Mouse (Mus musculus): ENCODE data around the gene Fcgr1. TPM values are rescaled to one million over a fixed set of nuclear protein-coding genes. Genes with fewer than 3 reads are reported as not detected.
"Not testable (repeated sequence)": the region's sequence is repeated elsewhere in the genome, so short reads cannot be mapped to it uniquely, and the experiment has no call there.

The Fcgr1 gene
- polyA plus RNA-seq, 1 experiment from 2014 or later = 2.3 TPM

GRCm38 (mm10) chr3:96247356-96248140 lies 46.2 kb downstream of the Fcgr1 start:
- Histone ChIP-seq H3K9ac (ENCODE audit: low read length) (peak overlapping the region; percentile 68), H3K4me2 (ENCODE audit: low read depth, low read length) (peak overlapping the region; percentile 46), H3K4me3 (ENCODE audit: low read length) (peak overlapping the region; percentile 53), H3K9me3 (ENCODE audit: control insufficient read depth, low read length) (no peaks in the 10 kb centered on the region), H3K27me3 (ENCODE audit: control insufficient read depth, insufficient read depth, low read depth, low read length) (no peaks in the 10 kb centered on the region; the same call in 1 of the 2 replicates), H3K36me3 (ENCODE audit: control insufficient read depth, insufficient read depth, low read length) (no peaks in the 10 kb centered on the region), H3K27ac (ENCODE audit: low read length) (peak overlapping the region; percentile 29; the same call in 1 of the 2 replicates), H3K4me1 (replicated peaks; ENCODE audit: control insufficient read depth, insufficient read depth, low read length) (peaks cover 19% of the 10 kb centered on the region)
- 3% methylated on average over 11 of the region's 11 CpGs for WGBS
- ATAC-seq (ENCODE audit: low read depth) = no peak

- Histone ChIP-seq H3K9ac (ENCODE audit: low read length) (peak within 1 kb of the TSS; percentile 68), H3K4me1 (replicated peaks; ENCODE audit: control insufficient read depth, insufficient read depth, low read length) (peaks cover 19% of the 10 kb centered on the region), H3K4me2 (ENCODE audit: low read depth, low read length) (peak within 1 kb of the TSS; percentile 46), H3K27ac (ENCODE audit: low read length) (peak within 1 kb of the TSS; percentile 68; the same call in 1 of the 2 replicates), H3K4me3 (ENCODE audit: low read length) (peak within 1 kb of the TSS; percentile 53)
- not testable (repeated sequence) for H3K36me3 ChIP-seq (ENCODE audit: control insufficient read depth, insufficient read depth, low read length); H3K27me3 ChIP-seq (ENCODE audit: control insufficient read depth, insufficient read depth, low read depth, low read length); H3K9me3 ChIP-seq (ENCODE audit: control insufficient read depth, low read length)
- peak; percentile 92 for ATAC-seq (ENCODE audit: low read depth)
- no CpG with 5 or more reads among the region's 47 CpGs for WGBS
Observed at GRCm38 (mm10) chr3:96246427-96246856, 47.3 kb downstream of the Fcgr1 start, which contains the start of gene Hist2h3c1. Hist2h3c1 (plus strand) TSS chr3:96246685.

GRCm38 (mm10) chr3:96246018-96246417 lies 47.8 kb downstream of the Fcgr1 start:
- Histone ChIP-seq H3K27ac (ENCODE audit: low read length) (peak overlapping the region; percentile 68; the same call in 1 of the 2 replicates), H3K4me1 (replicated peaks; ENCODE audit: control insufficient read depth, insufficient read depth, low read length) (peaks cover 22% of the 10 kb centered on the region), H3K4me2 (ENCODE audit: low read depth, low read length) (peak overlapping the region; percentile 22; the same call in 1 of the 2 replicates), H3K4me3 (ENCODE audit: low read length) (peak overlapping the region; percentile 37), H3K9ac (ENCODE audit: low read length) (peak overlapping the region; percentile 50)
- ATAC-seq (ENCODE audit: low read depth); H3K9me3 ChIP-seq (ENCODE audit: control insufficient read depth, low read length); H3K27me3 ChIP-seq (ENCODE audit: control insufficient read depth, insufficient read depth, low read depth, low read length); H3K36me3 ChIP-seq (ENCODE audit: control insufficient read depth, insufficient read depth, low read length): not testable (repeated sequence)
- WGBS = 0% methylated on average over 9 of the region's 21 CpGs

- H3K9me3 ChIP-seq (ENCODE audit: control insufficient read depth, low read length); H3K36me3 ChIP-seq (ENCODE audit: control insufficient read depth, insufficient read depth, low read length); H3K27me3 ChIP-seq (ENCODE audit: control insufficient read depth, insufficient read depth, low read depth, low read length): not testable (repeated sequence)
- H3K4me1 ChIP-seq (replicated peaks; ENCODE audit: control insufficient read depth, insufficient read depth, low read length) = peaks cover 26% of the 10 kb centered on the region
- H3K9ac ChIP-seq (ENCODE audit: low read length) = peak within 1 kb of the TSS; percentile 87
- ATAC-seq (ENCODE audit: low read depth) = peak; percentile 87
- peak within 1 kb of the TSS; percentile 67 for H3K4me2 ChIP-seq (ENCODE audit: low read depth, low read length)
- peak within 1 kb of the TSS; percentile 99 for H3K27ac ChIP-seq (ENCODE audit: low read length)
- H3K4me3 ChIP-seq (ENCODE audit: low read length) = peak within 1 kb of the TSS; percentile 58
- under 1% methylated on average over 33 of the region's 88 CpGs for WGBS
Observed at GRCm38 (mm10) chr3:96245003-96245886, 48.5 kb downstream of the Fcgr1 start, which contains the start of gene Hist2h2aa1. Hist2h2aa1 (plus strand) TSS chr3:96245497.

- Histone ChIP-seq H3K9ac (ENCODE audit: low read length) (peak overlapping the region; percentile 87), H3K9me3 (ENCODE audit: control insufficient read depth, low read length) (no peaks in the 10 kb centered on the region), H3K27me3 (ENCODE audit: control insufficient read depth, insufficient read depth, low read depth, low read length) (no peaks in the 10 kb centered on the region), H3K36me3 (ENCODE audit: control insufficient read depth, insufficient read depth, low read length) (no peaks in the 10 kb centered on the region), H3K27ac (ENCODE audit: low read length) (peak overlapping the region; percentile 99), H3K4me3 (ENCODE audit: low read length) (peak overlapping the region; percentile 58), H3K4me1 (replicated peaks; ENCODE audit: control insufficient read depth, insufficient read depth, low read length) (peaks cover 26% of the 10 kb centered on the region), H3K4me2 (ENCODE audit: low read depth, low read length) (peak overlapping the region; percentile 67)
- 77% methylated on average over 7 of the region's 7 CpGs for WGBS
- ATAC-seq (ENCODE audit: low read depth) = no peak
Observed at GRCm38 (mm10) chr3:96243921-96244572, 49.7 kb downstream of the Fcgr1 start.

GRCm38 (mm10) chr3:96240799-96241197 lies 53.0 kb downstream of the Fcgr1 start:
- peak overlapping the region; percentile 60 for H3K9ac ChIP-seq (ENCODE audit: low read length)
- H3K4me3 ChIP-seq (ENCODE audit: low read length) = peak overlapping the region; percentile 13; the same call in 1 of the 2 replicates
- H3K4me2 ChIP-seq (ENCODE audit: low read depth, low read length) = peak overlapping the region; percentile 43
- WGBS = 70% methylated on average over 9 of the region's 9 CpGs
- no peaks in the 10 kb centered on the region for H3K9me3 ChIP-seq (ENCODE audit: control insufficient read depth, low read length)
- H3K27ac ChIP-seq (ENCODE audit: low read length) = peak overlapping the region; percentile 88
- no peaks in the 10 kb centered on the region for H3K27me3 ChIP-seq (ENCODE audit: control insufficient read depth, insufficient read depth, low read depth, low read length)
- peaks cover 30% of the 10 kb centered on the region for H3K4me1 ChIP-seq (replicated peaks; ENCODE audit: control insufficient read depth, insufficient read depth, low read length)
- no peaks in the 10 kb centered on the region for H3K36me3 ChIP-seq (ENCODE audit: control insufficient read depth, insufficient read depth, low read length)
- no peak for ATAC-seq (ENCODE audit: low read depth)

GRCm38 (mm10) chr3:96239949-96240798 lies 53.6 kb downstream of the Fcgr1 start, which contains the start of gene Hist2h2aa2:
Hist2h2aa2 (minus strand) TSS chr3:96240276.
- H3K9me3 ChIP-seq (ENCODE audit: control insufficient read depth, low read length); H3K27me3 ChIP-seq (ENCODE audit: control insufficient read depth, insufficient read depth, low read depth, low read length); H3K36me3 ChIP-seq (ENCODE audit: control insufficient read depth, insufficient read depth, low read length): not testable (repeated sequence)
- 3% methylated on average over 24 of the region's 85 CpGs for WGBS
- peaks cover 30% of the 10 kb centered on the region for H3K4me1 ChIP-seq (replicated peaks; ENCODE audit: control insufficient read depth, insufficient read depth, low read length)
- peak within 1 kb of the TSS; percentile 88 for H3K27ac ChIP-seq (ENCODE audit: low read length)
- peak within 1 kb of the TSS; percentile 41 for H3K4me3 ChIP-seq (ENCODE audit: low read length)
- ATAC-seq (ENCODE audit: low read depth) = peak; percentile 85
- H3K9ac ChIP-seq (ENCODE audit: low read length) = peak within 1 kb of the TSS; percentile 60
- H3K4me2 ChIP-seq (ENCODE audit: low read depth, low read length) = peak within 1 kb of the TSS; percentile 46
